Mouse (Mus musculus): ENCODE data around the gene Slc25a47. TPM values are rescaled to one million over a fixed set of nuclear protein-coding genes. Genes with fewer than 3 reads are reported as not detected.

The Slc25a47 gene
- polyA plus RNA-seq, 1 experiment from 2014 or later, result 0.09 TPM

DNA sequence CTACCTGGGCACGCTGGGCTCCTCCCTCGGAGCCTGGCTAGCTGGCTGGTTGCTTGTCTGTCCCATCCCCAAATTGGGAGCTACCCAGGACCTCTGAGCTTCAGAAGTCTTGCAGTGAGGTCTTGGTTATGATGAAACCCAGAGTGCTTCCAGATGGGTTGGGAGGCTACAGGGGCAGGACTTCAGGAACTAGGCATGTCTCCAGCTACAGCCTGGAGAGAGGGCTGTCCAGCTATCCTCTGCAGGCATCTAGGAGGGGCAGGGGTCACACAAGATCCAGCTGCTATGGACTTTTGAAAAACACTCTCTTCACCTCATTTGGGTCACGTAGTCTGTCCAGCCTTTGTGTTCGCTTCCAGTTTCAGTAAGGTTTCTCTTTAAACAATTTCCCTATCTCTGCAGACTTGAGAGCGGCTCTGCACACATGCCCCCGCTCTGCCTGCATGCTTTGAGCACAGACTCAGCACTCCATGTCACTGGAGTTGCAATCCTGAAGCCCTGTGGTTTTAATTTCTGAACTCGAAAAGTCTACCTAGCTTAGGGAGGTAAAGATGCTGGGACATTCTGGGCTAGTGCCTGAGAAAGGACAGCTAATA, 21.8 kb downstream of the Slc25a47 start:
- no peaks in the 10 kb centered on the region for H3K79me2 ChIP-seq (ENCODE audit: inconsistent target)
- WGBS (ENCODE audit: missing documents), result 96% methylated on average over 6 of the region's 7 CpGs
- H3K27ac ChIP-seq, result no peak overlapping the region
- H3K36me3 ChIP-seq (ENCODE audit: inconsistent target), result peaks cover 29% of the 10 kb centered on the region
- H3K4me3 ChIP-seq (ENCODE audit: inconsistent target), result no peak overlapping the region

DNA sequence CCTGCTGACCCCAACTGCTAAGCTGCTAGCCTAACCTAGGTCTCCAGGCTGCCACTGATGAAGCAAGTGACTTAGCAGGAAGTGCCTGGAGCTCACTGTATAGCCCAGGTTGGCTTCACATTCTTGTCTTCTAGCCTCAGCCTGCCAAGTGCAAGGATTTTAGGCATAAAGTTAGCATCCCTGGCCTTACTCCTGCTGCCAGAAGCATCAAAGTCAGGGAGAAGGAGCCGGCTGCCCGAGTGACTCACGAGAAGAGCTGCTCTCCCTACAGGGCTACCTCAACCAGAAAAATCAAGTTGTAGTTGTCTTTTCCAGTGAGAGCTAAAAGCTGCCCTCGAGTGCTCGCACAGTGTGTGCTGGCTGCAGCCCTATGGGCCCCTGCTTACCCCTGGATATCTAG, 22.6 kb downstream of the Slc25a47 start:
- WGBS (ENCODE audit: missing documents), result 89% methylated on average over 5 of the region's 5 CpGs
- Histone ChIP-seq H3K4me3 (ENCODE audit: inconsistent target) (no peak overlapping the region), H3K79me2 (ENCODE audit: inconsistent target) (no peaks in the 10 kb centered on the region), H3K27ac (no peak overlapping the region), H3K36me3 (ENCODE audit: inconsistent target) (peaks cover 37% of the 10 kb centered on the region)

DNA sequence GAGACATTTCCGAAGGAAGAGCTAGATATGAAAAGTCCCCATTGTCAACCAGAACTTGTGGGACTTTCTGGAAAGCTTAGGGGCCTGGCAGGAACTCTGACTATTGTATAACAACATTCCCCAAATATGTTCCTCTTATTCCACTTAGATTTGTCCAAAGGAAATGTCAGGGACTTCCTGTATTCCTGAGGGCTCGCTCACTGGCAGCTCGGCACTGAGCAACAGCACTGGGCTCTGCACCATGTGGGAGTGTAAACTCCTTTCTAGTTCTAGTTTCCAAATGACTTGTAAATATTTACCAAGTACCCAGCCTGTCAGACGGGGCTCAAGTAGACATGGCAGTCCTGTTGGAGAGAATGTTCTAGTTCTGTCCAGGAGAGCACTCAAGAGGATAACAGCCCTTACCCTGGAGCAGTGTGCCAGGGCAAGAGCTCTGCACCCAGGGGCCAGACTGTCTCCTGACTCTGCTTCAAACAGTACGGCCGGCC, 29.2 kb downstream of the Slc25a47 start:
- Histone ChIP-seq H3K79me2 (ENCODE audit: inconsistent target) (no peaks in the 10 kb centered on the region), H3K27ac (no peak overlapping the region), H3K4me3 (ENCODE audit: inconsistent target) (no peak overlapping the region), H3K36me3 (ENCODE audit: inconsistent target) (peaks cover 96% of the 10 kb centered on the region)
- 93% methylated on average over 6 of the region's 6 CpGs for WGBS (ENCODE audit: missing documents)

DNA sequence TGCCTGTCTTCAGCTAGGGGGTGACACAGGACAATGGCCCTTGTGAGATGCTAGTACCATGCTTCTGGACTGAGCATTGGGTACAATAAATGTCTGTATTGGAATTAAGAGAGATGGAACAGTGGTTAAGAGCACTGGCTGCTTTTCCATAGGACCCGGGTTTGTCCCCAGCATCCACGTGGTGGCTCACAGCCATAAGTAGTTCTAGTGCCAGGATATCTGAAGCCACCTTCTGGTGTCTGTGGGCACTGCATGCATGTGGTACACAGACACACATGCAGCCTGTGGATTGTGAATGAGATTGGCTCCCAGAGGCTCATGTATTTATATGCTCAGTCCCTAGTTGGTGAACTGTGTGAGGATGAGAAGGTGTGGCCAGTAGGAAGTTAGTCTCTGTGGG, 33.7 kb downstream of the Slc25a47 start:
- no peak overlapping the region for H3K27ac ChIP-seq
- no peaks in the 10 kb centered on the region for H3K79me2 ChIP-seq (ENCODE audit: inconsistent target)
- H3K36me3 ChIP-seq (ENCODE audit: inconsistent target), result peaks cover 90% of the 10 kb centered on the region
- 89% methylated on average over 2 of the region's 2 CpGs for WGBS (ENCODE audit: missing documents)
- no peak overlapping the region for H3K4me3 ChIP-seq (ENCODE audit: inconsistent target)

DNA sequence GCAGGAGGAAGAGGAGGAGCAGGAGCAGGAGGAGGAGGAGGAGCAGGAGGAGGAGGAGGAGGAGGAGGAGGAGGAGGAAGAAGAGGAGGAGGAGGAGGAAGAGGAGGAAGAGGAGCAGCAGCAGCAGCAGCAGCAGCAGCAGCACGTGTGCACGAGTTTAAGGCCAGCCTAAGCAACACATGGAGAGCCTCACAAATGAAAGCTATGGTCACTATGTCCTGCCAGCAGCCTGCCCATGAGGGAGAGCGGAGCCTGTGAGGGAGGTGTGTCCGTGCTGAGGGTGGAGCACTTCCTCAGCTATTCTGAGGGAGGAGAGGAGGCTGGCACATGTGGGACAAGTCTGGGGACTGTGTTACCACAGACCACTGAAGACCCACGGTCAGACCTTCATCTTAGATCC, 37.3 kb downstream of the Slc25a47 start:
- H3K36me3 ChIP-seq (ENCODE audit: inconsistent target), result peaks cover 80% of the 10 kb centered on the region
- H3K79me2 ChIP-seq (ENCODE audit: inconsistent target), result no peaks in the 10 kb centered on the region
- WGBS (ENCODE audit: missing documents), result 90% methylated on average over 5 of the region's 5 CpGs
- H3K4me3 ChIP-seq (ENCODE audit: inconsistent target), result no peak overlapping the region
- no peak overlapping the region for H3K27ac ChIP-seq

DNA sequence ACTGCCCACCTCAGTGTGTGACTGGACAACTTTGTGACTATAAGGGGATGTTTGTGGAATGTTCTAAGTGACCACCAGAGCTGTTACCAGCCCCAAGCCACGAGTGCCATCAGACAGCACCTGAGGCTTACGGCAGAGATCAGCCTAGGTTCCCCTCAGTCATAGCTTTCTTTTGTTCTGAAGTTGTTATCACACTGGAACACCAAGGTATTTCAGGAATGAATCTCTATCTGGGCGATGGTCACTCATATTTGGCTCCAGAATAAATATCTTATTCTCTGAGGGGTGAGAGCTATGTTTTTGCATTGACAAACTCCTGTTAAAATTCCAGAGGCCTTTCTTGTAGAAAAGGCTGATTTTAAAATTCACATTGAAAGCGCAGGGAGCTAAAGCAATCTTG, 43.3 kb downstream of the Slc25a47 start:
- WGBS (ENCODE audit: missing documents), result 99% methylated on average over 4 of the region's 4 CpGs
- peaks cover 87% of the 10 kb centered on the region for H3K36me3 ChIP-seq (ENCODE audit: inconsistent target)
- no peak overlapping the region for H3K27ac ChIP-seq
- no peaks in the 10 kb centered on the region; the same call in 1 of the 2 replicates for H3K79me2 ChIP-seq (ENCODE audit: inconsistent target)
- H3K4me3 ChIP-seq (ENCODE audit: inconsistent target), result no peak overlapping the region

DNA sequence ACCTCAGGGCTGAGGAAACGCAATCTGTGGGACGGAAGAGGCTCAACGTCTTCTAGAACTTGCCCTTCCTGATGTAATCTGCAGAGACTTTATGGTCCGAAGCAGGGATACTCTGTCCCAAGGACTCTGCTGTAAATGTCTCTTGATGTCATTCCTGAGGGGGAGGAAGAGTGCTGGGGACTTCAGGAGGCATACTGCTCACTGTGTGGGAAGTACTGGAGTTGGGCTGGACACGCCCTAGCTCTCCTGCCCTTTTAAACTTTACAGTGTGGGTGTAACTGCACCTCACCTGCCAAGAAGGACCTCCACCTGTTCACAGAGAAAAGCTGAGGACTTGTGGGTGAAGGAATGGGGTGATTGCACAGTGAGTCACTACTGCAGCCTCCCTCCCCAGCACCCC, 44.8 kb downstream of the Slc25a47 start:
- H3K36me3 ChIP-seq (ENCODE audit: inconsistent target), result peaks cover 85% of the 10 kb centered on the region
- WGBS (ENCODE audit: missing documents), result 87% methylated on average over 5 of the region's 5 CpGs

DNA sequence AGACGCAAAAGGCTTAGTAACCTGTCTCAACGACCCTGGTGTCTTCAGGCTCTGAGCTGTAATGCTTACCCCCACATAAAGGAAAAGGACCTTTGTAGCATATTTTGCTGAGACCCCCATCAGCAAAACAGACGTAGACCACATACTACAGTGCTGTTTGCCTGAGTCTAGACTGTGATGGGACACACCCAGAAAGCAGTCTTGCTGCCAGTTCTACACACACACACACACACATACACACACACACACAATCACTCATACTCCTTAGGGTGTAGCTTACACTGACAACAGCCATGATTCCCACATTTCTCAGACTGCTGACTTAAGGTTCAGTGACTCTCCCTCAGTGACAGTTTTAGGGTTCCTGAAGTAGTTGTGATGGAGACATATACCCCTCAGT, 45.3 kb downstream of the Slc25a47 start:
- WGBS (ENCODE audit: missing documents), result 94% methylated on average over 3 of the region's 3 CpGs
- Histone ChIP-seq H3K79me2 (ENCODE audit: inconsistent target) (no peaks in the 10 kb centered on the region; the same call in 1 of the 2 replicates), H3K4me3 (ENCODE audit: inconsistent target) (no peak overlapping the region), H3K36me3 (ENCODE audit: inconsistent target) (peaks cover 85% of the 10 kb centered on the region), H3K27ac (no peak overlapping the region)

More for the DNA sequence above, 44.8 kb downstream of the Slc25a47 start:
- Histone ChIP-seq H3K4me3 (ENCODE audit: inconsistent target) (no peak overlapping the region), H3K27ac (no peak overlapping the region), H3K79me2 (ENCODE audit: inconsistent target) (no peaks in the 10 kb centered on the region; the same call in 1 of the 2 replicates)

DNA sequence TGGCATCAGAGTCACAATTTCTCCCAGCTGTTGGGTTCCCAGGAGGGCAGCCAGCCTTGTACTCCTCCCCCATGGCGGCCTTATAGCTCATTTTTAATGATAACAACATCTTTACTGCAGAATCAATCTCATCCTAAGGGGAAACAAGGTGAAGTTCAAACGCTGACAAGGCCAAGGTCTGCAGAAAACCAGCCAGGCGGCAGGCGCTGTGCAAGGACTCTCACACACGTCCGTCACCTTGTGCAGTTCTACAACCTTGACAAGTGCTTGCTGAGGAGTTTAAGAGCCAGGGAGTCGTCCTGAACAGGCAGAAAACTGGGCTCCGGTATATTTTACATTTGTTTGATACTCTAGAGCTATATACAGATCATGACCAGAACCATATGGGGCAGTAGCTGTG, 46.9 kb downstream of the Slc25a47 start:
- Histone ChIP-seq H3K27ac (no peak overlapping the region), H3K36me3 (ENCODE audit: inconsistent target) (peaks cover 94% of the 10 kb centered on the region), H3K79me2 (ENCODE audit: inconsistent target) (no peaks in the 10 kb centered on the region; the same call in 1 of the 2 replicates), H3K4me3 (ENCODE audit: inconsistent target) (no peak overlapping the region)
- WGBS (ENCODE audit: missing documents), result 92% methylated on average over 8 of the region's 8 CpGs

DNA sequence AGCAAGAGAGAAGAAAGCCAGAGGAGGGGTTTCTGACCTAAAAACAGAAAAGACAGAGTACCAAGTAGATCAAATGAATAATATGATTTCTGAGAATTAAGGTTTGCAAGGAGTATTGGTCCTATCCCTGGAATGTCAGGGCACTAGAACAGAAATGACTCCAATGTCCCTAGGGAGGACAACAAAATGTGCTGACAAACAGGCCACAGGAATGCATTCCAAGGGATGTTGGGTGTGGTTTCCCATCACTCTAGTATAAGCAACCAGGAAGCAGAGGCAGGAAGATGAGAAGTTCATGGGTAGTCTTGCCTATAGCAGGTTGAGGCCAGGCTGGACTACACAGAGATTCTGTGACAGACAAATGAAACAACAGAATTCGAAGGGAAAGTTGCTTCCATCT, 50.1 kb downstream of the Slc25a47 start:
- WGBS (ENCODE audit: missing documents), result 92% methylated on average over 1 of the region's 1 CpGs
- Histone ChIP-seq H3K27ac (no peak overlapping the region), H3K36me3 (ENCODE audit: inconsistent target) (peaks cover 79% of the 10 kb centered on the region), H3K4me3 (ENCODE audit: inconsistent target) (no peak overlapping the region), H3K79me2 (ENCODE audit: inconsistent target) (peaks cover 18% of the 10 kb centered on the region)

DNA sequence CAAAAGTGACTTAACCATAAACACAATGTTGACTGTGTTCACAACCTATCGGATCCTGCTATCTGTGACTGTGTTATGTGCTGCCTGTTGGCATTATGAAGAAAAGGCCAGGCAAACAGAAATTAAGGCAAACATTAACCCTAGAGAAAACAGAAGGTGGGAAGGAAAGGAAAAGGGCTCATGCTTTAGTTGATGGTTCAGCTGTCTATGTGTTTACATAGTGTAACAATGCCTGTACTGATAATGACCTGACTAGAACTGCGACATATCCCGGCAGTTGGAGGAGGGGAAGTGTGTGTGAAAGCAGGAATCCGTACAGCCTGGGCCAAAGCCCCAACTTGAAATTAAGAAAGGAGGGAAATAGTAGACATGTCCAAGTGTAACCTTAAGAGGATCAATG, 51.2 kb downstream of the Slc25a47 start:
- WGBS (ENCODE audit: missing documents), result 95% methylated on average over 4 of the region's 4 CpGs
- H3K79me2 ChIP-seq (ENCODE audit: inconsistent target), result peaks cover 30% of the 10 kb centered on the region
- no peak overlapping the region for H3K4me3 ChIP-seq (ENCODE audit: inconsistent target)
- no peak overlapping the region for H3K27ac ChIP-seq
- H3K36me3 ChIP-seq (ENCODE audit: inconsistent target), result peaks cover 68% of the 10 kb centered on the region

DNA sequence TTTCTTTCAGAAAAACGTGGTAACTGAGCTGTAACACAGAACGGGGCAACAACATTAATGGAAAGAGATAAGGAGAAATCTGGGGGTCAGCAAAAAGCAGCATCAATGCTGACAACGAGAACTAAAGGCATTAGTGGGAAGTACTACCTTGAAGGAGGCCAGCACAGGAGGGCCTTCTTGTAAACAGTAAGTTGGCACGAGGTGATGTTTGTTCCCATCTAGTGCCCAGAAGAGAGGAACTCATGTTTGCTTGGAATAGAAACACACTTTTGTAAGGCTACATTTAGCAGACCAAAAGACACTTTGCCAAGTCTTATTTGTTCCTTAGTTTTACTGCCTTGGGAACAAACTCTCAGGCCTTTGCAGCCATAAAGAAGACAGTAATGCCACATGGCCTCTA, 52.8 kb downstream of the Slc25a47 start:
- H3K79me2 ChIP-seq (ENCODE audit: inconsistent target), result peaks cover 43% of the 10 kb centered on the region
- peaks cover 52% of the 10 kb centered on the region for H3K36me3 ChIP-seq (ENCODE audit: inconsistent target)
- no peak overlapping the region for H3K4me3 ChIP-seq (ENCODE audit: inconsistent target)
- no peak overlapping the region for H3K27ac ChIP-seq
- 89% methylated on average over 4 of the region's 4 CpGs for WGBS (ENCODE audit: missing documents)

DNA sequence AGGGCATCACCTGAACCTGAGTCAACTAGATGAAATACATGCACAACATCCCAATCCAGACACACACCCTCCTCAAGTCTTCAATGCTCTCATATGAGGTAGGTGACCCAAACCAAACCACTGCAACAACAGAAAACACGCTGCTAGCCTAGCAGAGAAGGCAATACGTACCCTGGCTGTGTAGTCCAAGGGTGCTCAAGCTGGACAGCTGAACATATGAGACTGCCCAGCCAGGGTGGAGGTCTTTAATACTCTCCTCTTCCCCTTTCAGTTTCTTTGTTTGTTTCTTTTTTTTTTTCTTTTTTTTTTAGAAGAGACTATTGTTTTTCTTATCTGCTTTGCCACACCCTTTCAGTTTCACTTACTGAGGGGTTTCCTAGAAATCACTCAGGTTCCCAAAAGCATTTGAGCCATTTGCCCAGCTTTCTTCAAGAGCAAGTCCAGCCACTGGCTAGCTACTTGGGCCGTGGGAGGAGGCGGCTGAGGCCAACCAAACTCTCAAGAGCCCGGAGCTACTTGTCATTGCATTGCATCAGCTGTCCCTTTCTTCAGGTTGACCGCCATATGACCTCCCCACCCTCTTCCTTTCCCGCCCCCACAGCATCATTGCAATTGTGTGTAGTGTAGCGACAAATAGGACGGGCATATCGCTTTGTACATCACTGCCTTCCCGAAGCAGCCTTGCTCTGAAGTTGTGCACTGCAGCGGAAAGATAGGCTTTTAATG, 57.3 kb downstream of the Slc25a47 start, which contains the start of gene Wdr25:
TSS of gene Wdr25 (plus strand) at position 643 of the 726 bp plus-strand sequence.
- WGBS (ENCODE audit: missing documents), result 16% methylated on average over 12 of the region's 12 CpGs
- Histone ChIP-seq H3K36me3 (ENCODE audit: inconsistent target) (peaks cover 14% of the 10 kb centered on the region; the same call in 1 of the 2 replicates), H3K79me2 (ENCODE audit: inconsistent target) (peaks cover 43% of the 10 kb centered on the region), H3K4me3 (ENCODE audit: inconsistent target) (peak within 1 kb of the TSS; percentile 84), H3K27ac (peak within 1 kb of the TSS; percentile 55)

DNA sequence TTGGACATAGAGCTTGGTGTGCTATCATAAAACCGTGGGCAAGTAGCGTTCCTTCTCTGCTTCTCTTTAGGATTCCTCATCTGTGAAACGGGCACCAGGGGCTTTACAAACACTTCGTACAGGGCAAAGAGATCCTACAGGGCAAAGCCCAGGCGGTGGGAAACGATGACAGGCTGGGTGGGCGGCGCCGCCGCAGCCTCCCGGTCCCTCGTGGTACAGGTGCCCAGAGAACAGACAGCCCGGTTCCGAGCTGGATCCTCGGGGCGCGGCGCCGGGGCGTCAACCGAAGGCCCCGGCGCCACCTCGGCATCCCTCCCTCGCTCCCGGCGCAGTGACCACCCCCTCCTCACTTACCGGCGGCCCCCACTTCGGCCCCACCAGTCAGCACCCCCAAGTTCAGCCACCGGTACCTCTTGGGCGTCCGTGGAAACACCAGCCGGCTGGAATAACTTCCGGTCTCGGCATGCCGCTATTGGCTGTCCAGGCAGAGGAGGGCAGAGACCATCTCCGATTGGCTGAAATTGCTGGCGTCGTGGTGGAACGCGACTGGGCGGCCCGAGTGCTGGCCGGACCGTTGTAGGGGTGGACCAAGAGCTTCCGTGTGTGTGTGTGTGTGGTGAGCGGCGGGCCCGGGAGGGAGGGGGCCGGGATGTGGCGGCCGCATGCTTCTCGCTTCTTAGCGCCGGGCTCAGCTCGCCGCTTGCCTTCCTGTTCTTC, 58.0 kb downstream of the Slc25a47 start, which contains the start of gene Wars:
TSS of gene Wars (minus strand) at position 460 of the 717 bp plus-strand sequence.
- WGBS (ENCODE audit: missing documents), result 0% methylated on average over 58 of the region's 58 CpGs
- peak within 1 kb of the TSS; percentile 55 for H3K27ac ChIP-seq

More for the DNA sequence above, 58.0 kb downstream of the Slc25a47 start, which contains the start of gene Wars:
- peak within 1 kb of the TSS; percentile 84 for H3K4me3 ChIP-seq (ENCODE audit: inconsistent target)
- peaks cover 18% of the 10 kb centered on the region; the same call in 1 of the 2 replicates for H3K36me3 ChIP-seq (ENCODE audit: inconsistent target)
- H3K79me2 ChIP-seq (ENCODE audit: inconsistent target), result peaks cover 43% of the 10 kb centered on the region
